8 mouse cellular contexts compared by ENCODE assay signal in the genomic region with DNA sequence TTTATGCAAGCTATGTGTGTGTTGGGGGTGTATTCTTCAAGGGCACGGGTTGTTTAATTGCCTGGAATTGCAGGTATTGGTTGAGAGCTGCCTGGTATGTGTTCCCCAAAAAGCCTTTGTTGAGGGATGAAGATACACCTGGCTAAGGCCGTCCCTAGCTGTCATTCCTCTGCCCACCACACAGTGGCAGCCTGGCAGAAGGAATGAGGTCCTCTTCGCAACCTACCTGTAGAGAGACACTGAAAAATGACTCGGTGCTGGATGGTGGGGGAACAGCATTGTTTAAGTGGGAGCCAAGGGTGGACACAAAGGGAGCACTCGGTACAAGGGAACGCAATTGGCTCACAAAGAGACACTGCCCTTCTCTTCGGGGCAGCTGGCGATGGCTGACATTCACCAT. TPM values are rescaled to one million over a fixed set of nuclear protein-coding genes. Genes with fewer than 3 reads are reported as not detected.
DNase-seq lines count a peak whose midpoint lies in the region; ATAC-seq and TF ChIP-seq lines count a peak whose summit lies in the region.
"Had no signal": no experiment of that assay in that cellular context is flagged by ENCODE, and none has a peak within 500 bp of the region (broad histone marks: within the 10 kb centered on the region; RNA-seq: fewer than 3 reads in every experiment).

No protein-coding gene starts in this region.

- H3K27ac ChIP-seq in ES-E14 (ENCODE audit: insufficient read depth, low read depth, low read length, poor library complexity, severe bottlenecking), result no peak overlapping the region
- no peak overlapping the region for H3K27ac ChIP-seq in limb, embryonic 10.5 days
- H3K27ac ChIP-seq: liver, embryonic 13.5 days had no signal

- peak; percentile 38 to 56 for DNase-seq in left cerebral cortex, adult 18-20 months (ENCODE audit: low spot score in 2 of 2)
- DNase-seq in left cerebral cortex, postnatal 4 days, result no peak
- peak; percentile 24 for DNase-seq in ES-E14 (ENCODE audit: low read depth, low spot score)
- DNase-seq in brain, adult 2 months (ENCODE audit: low read depth, low spot score), result peak; percentile 78
- DNase-seq in limb, embryonic 10.5 days (ENCODE audit: low spot score), result peak; percentile 41
- DNase-seq: liver, embryonic 13.5 days had no signal

- H3K36me3 ChIP-seq in ES-E14 (ENCODE audit: control insufficient read depth, insufficient read depth, low read length, poor library complexity, severe bottlenecking), result no peaks in the 10 kb centered on the region
- no peaks in the 10 kb centered on the region for H3K36me3 ChIP-seq in limb, embryonic 10.5 days
- H3K36me3 ChIP-seq: liver, embryonic 13.5 days had no signal

- no peak overlapping the region for H3K4me3 ChIP-seq in ES-E14 (ENCODE audit: insufficient read depth in 1 of 2, low read depth in 1 of 2, low read length in 2 of 2, poor library complexity in 1 of 2, severe bottlenecking in 1 of 2)
- no peak overlapping the region for H3K4me3 ChIP-seq in limb, embryonic 10.5 days
- H3K4me3 ChIP-seq: liver, embryonic 13.5 days had no signal

- in situ Hi-C loops in ES-E14 (cut with MboI; ENCODE audit: low sequenced_read_pairs in 2 of 2, unreplicated experiment in 2 of 2), result no loop called here

- 0 out of 2 replicates have a peak, but pooled peaks cover 10% of the 10 kb centered on the region for H3K27me3 ChIP-seq in limb, embryonic 10.5 days (ENCODE audit: low read depth, poor library complexity, severe bottlenecking)

- ATAC-seq in hematopoietic stem cell, adult 5-6 weeks (replicated peaks in 1 of 2; ENCODE audit: insufficient read depth in 1 of 2, low FRiP score in 2 of 2, low TSS enrichment in 1 of 2, low read depth in 1 of 2, poor library complexity in 2 of 2, severe bottlenecking in 2 of 2), result peak; percentile 56 to 70; a peak in 2 of 4 replicates
- ATAC-seq in megakaryocyte, adult 5-6 weeks (ENCODE audit: poor library complexity, severe bottlenecking), result no peak

- H3K9me3 ChIP-seq in ES-E14 (ENCODE audit: control insufficient read depth, insufficient read depth, low read depth, low read length), result no peaks in the 10 kb centered on the region
- no peaks in the 10 kb centered on the region for H3K9me3 ChIP-seq in limb, embryonic 10.5 days (replicated peaks)
- H3K9me3 ChIP-seq: liver, embryonic 13.5 days had no signal

- no peak overlapping the region for H3K9ac ChIP-seq in ES-E14 (ENCODE audit: insufficient read depth, low read depth, low read length, poor library complexity, severe bottlenecking)
- H3K9ac ChIP-seq: liver, embryonic 13.5 days had no signal

- WGBS in limb, embryonic 10.5 days, result 40% methylated on average over 8 of the region's 8 CpGs

- peaks cover 0 to 9% of the 10 kb centered on the region in 2 experiments; a peak in 2 of 4 replicates for H3K4me1 ChIP-seq in ES-E14 (ENCODE audit: control insufficient read depth in 2 of 2, insufficient read depth in 2 of 2, low read length in 2 of 2, poor library complexity in 1 of 2)
- peaks cover 15% of the 10 kb centered on the region for H3K4me1 ChIP-seq in limb, embryonic 10.5 days
- H3K4me1 ChIP-seq: liver, embryonic 13.5 days had no signal

- intact Hi-C loops in left cerebral cortex, postnatal 4 days (cut with DNase I), result no loop called here

TF ChIP-seq in ES-E14, 5 proteins besides CTCF, POLR2A, EP300 and RAD21:
- no peak for TF ChIP-seq MAFK (IDR thresholded peaks at IDR 0.05; ENCODE audit: insufficient read depth, low read depth, low read length)
- TF ChIP-seq ZC3H11A (IDR thresholded peaks at IDR 0.05; ENCODE audit: borderline replicate concordance, low read depth, low read length), result peak; percentile 77; the same call in 1 of the 2 replicates

RNA-seq across cellular contexts. Expression of gene Tmem51, which starts 29.2 kb away (rescaled TPM):
- total RNA-seq in left cerebral cortex, adult 18-20 months (2021), result 1 to 10 TPM; 5.3 to 5.7 TPM
- total RNA-seq in left cerebral cortex, postnatal 4 days (2021), result 1 to 10 TPM; 5.2 to 5.5 TPM
- total RNA-seq in ES-E14 (2012; rRNA removed), result 13.6 and 24.0 TPM in 2 replicates
- total RNA-seq in hematopoietic stem cell, adult 5-6 weeks (2017), result 0.63 and 0.84 TPM in 2 replicates
- 7.0 and 10.8 TPM in 2 replicates for polyA plus RNA-seq in limb, embryonic 10.5 days (2016; fragmentation: Nextera tagmentation; extraction: Ambion mirVana)
- total RNA-seq in megakaryocyte, adult 5-6 weeks (2015), result 16.8 and 18.7 TPM in 2 replicates
- 13.5 and 18.7 TPM in 2 replicates for total RNA-seq in megakaryocyte, adult 5-6 weeks (2017)
